Mouse (Mus musculus) R1 (cell line): ENCODE results near the gene Acox2.

Source experiments
- DNase-seq: peaks from one replicate; pipeline ENCODE4 v3.0.0-alpha.2; 2018; ENCODE audit warnings: low read depth, low spot score

Gene Acox2

DNA sequence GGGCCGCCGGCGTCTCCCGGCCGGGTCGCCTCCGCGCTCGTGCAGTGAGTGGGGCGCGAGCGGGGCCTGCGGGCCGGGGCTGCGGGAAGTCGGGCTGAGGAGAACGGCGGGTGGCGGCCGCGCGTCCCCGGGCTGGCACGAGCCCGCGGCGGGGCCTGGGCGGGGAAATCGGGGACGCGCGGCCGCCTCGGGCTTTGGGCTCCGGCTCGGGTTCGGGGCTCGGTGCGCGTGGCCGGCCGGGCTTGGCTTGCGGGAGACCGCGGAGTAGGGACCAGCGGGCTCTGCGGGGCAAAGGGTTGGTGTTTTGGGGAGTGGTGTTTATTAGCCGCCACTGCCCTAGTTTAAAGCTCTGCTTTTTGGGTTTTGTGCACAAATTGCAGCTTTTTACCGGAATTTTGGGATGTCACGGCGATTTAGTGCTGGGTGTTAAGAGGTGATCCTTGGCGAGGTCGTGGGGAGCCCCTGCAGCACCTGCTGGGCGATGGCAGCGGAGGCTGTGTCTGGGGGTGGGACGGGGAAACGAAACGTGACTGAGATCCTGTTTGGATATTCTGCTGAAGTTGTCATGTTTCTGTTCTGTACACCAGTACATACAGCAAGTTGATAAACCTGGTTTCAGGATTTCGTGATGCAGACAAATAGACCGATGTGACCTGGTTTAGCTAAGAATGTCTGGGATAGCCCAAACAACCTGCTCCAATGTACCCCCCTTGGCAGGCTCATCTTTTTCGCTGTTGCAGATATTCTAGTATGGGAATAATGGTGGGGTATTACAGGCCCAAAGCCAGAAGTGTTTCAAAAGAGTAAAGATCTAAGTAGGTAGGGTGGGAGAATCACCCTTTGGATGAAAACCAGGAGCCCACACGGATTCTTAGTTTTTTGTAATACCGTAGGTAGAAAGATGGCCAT lies 44.6 kb downstream of the Acox2 start:
- DNase-seq = peak; percentile 41

DNA sequence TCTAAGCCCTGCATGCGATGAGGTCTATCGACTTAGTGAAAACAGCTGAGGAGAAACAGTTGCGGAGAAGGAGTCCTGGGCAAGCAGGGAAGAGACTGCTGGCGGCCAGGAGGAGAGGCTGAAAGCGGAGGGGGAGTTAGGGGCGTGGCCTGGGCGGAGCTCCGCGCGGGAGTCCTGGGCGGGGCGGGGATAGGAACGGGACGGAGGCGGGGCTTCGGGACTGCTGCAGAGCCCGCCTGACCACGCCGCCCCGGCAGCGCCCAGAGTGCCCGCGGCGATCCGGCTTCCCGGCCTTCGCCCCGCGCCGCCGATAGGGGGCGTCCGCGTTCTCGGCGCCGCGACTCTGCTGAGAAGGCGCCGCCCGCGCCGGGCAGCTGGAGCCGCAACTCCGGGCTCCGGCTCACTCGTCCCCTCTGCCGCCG lies 45.3 kb downstream of the Acox2 start, which contains the start of gene Kctd6:
TSS of gene Kctd6 (plus strand) at position 338 of the 422 bp plus-strand sequence.
- DNase-seq = peak; percentile 94

DNA sequence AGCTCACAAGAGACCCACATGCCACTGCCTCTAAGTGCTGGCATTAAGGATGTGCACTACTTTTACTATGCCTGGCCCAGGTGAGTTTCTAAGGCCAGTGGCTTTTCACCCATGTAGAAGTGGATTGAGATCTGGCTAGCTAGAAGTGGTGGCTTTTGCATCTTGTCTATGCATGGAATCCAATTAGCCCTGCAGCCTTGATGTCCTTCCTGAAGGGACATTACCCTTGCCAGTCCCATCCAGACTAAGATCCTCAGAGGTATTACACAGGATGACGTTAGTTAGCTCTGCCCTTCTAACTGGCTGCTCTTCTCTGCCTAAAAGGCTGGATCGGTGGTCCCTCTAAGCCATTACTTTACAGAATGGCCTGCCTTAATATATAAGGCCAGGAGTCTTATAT lies 46.2 kb downstream of the Acox2 start:
- DNase-seq = no peak

DNA sequence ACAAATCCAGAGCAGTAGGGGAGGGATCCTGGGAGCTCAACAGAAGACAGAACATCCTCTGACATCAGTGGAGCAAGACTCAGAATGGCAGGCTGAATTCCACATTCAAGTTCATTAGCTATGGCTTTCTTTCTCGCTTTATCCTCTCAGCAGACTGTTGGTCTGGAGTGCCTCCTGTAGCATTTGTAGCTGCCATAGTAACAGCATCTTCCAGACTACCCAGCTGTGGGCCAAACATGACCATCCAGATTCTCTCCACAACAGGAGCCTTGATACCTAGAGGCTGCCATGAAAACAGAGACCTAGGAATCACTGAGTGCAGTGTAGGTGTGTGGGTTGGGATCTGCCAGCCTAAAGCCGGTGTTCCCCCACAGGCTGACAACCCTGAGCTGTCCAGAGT lies 49.3 kb downstream of the Acox2 start:
- DNase-seq = no peak

DNA sequence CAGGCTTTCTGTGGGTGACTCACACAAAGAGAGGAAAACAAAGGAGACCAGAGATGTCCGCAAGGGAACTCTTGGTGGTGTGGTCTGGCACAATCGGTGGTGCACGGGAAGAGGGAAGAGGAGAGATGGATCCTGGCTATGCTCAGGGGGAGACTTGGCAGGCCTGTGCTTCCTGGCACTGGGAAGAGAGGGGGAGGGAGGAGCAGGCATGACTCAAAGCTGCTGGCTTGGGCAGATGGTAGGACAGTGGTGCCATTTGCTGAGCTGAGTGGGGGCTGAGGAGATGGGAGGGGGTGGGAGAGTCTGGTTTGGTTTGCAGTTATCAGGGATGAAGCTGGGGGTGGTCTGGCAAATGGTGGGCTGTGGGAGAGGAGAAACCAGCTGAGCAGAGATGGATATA lies 50.3 kb downstream of the Acox2 start:
- no peak for DNase-seq

DNA sequence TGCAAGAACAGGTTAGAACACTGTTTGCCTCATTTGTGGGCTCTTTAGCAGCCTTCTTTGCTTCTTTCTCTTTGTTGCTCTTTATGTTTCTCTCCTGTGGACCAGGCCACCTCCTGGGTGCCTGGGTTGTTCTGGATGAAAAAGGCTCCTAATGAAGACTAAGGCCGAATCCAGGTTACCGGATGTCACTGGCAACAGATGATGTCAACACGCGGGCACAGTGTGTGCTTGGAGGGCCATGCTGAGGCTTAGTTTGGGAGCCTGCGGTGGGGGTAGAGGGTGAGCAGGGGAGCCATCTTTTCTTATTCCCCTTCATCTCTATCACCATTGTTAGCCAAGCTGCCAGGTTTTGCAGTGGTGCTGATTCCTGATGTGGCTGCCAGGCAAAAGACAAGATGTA lies 51.6 kb downstream of the Acox2 start:
- DNase-seq = no peak

DNA sequence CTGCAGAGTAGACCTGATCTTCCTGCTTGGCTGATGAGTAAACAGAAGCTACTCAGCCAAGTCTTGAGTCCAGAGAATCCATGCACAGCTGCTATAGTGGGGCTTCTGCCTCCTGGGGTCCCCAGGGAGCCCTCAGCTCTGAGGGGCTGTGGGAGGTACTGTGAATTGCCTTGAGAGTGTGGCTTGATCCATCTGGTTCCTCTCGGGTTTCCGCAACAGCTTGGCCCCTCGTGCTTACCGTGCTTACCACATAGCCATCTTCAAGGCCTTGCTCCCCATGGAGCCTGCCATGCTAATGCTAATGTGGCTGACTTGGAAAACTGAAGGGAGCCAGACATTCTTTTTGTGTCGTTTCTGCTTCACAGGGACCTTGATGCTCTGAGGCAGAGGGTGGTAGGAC lies 52.0 kb downstream of the Acox2 start:
- DNase-seq = peak; percentile 93

DNA sequence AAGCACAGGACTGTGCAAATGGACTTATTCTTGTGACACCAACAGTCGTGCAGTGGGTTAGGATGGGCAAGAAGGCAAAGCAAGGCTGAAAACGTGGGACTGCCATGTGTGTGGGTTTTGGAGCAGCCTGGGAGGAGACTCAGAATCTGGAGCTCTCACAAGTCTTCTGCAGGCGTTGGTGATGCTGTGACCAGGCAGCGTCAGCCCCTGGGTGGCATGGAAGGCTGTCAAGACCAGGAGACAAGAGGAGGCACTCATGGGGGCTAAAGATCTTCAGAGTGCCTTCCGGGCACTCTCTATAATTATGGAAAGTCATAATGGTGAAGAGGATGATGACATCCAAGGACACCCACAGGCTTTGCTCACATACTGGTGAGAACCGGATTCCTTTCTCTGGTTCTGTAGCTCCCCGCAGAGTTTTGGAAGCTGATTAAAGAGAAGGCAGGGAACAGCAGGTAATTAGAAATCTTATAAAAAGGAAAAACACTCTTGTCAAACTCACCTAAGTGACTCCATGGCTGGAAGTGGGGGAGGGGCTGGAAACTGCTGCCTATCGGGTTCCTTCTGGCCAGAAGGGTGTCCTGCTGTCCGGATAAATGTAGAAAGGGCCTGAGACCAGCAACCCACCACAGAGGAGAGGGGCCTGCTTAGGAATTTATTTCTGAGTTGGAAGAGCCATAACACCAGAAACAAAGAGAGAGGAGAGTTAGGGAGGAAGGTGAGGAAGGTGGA lies 52.8 kb downstream of the Acox2 start:
- peak; percentile 42 for DNase-seq

DNA sequence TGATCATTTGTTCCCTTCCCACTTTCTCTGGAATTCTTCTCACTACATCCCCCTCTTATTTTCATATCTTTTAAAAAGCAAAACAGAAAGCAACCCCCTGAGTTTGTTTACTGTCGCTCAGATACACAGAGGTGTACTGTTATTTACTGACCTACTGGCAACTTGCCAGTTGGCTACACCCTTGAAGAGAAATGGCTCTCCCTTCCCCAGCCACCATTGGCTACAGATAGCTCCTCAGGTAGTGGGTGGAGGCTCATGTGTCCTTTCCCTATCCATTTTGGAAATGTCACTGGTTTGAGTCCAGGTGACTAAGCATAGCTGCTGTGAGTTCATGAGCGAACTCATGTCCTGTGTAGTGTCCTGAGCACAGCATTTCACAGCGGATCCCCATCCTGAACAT lies 57.4 kb downstream of the Acox2 start:
- DNase-seq = no peak

DNA sequence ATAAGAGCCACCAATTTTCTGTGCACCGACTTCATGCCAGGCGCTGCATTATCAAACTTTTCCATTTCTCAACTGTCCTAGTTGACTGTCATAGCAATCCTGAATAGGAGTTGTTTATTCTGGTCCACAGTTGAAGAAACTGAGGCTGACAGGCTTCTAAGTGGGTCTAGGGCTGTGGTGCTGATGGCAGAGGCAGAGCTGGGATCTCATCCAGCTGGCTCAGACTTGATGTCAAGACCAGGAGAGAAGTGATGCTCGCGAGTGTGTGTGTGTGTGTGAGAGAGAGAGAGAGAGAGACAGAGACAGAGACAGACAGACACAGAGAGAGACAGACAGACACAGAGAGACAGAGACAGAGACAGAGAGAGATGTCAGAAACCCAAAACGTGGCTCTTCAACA lies 58.4 kb downstream of the Acox2 start:
- DNase-seq = no peak

DNA sequence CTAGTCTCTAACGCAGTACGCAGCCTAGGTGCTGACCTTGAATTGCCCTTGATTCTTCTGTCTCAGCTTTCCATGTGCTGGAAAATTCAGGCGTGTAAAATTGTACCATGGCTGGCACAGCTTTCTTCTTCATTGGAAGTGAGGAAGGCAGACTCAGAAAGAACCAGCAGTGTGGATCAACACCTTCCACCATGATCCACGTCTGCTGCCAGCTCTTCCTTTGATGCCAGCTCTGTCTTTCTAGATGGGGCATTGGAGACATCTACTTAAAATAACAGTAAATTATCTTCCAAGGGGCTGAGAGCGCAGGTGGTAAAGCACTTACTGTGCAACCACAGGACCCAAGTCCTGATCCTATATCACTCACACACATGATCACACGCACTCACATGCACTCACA lies 66.4 kb downstream of the Acox2 start:
- no peak for DNase-seq

DNA sequence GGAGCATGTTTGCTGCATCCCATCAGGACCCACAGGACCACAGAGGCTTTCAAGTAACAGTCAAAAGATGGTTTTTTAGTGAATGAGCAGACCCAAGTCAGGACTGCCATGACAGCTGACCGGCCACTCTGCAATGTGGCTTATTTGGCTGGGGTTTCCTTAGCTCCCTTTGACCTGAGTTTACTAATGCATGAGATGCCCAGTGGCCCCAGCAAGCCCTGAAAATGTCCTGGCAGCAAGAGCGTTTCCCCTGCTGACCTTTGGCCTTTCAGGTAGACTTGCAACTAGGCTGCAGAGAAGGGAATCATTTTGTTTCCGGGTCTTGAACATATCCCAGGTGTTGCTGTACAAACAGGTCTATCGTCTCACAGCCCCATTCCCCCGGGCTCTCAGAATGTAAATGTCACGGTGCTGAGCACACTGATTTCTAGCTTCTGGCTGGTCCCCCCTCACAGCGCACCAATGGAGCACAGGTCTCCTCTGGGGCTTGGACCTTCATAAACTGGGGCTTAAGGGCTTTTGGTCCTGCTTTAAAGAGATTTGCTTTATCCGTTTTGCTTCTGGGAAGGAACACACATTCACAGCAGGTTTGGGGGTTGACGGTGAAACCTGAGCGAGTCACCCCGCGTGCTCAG lies 67.7 kb downstream of the Acox2 start:
- no peak for DNase-seq

DNA sequence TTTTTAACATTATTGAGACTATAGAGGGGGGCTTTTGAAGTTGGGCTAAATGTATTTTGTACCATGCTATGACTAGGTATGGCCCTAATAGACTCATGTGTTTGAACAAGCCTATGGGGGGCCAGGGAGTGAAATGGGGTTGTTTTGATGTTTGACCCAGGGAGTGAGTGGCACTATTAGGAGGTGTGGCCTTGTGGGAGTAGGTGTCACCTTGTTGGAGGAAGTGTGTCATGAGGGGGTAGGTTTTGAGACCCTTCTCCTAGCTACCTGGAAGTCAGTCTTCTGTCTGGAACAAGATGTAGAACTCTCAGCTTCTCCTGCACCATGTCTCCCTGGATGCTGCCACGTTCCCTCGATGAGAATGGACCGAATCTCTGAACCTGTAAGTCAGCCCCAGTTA lies 68.6 kb downstream of the Acox2 start:
- no peak for DNase-seq

DNA sequence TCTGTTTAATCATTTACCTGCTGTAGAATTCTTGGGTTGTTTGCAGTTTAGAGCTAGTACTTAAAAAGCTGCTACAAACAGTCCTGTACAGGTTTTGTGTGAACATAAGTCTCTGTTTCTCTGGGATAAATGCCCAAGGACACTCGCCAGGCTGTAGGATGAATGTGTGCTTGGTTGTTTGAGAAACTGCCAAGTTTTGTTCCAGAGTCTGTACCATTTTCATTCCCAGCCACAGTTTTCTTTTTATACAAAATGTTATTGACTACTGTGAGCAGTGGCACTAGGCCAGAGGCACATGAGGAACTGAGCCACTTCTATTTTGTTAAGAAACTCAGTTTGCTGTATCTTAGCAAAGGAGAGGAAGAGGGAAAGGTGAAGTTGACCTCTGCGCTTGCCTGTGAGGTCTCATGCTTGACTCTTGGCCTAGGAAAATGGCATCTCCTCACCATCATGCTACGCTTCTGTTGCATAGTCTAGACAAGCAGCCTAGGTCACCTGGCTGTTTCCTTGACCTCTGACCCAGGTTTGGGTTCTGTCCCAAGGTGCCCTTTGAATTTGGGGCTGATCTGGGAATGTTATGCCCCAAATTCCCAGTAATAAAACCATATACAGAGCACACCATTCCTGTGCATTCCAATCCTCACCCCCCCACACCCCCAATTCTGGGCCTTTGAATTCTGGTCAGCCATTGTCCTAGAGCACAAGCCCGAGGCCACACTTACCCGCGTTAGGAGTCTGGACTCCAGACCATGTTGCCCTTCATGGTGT lies 72.7 kb downstream of the Acox2 start:
- no peak for DNase-seq

DNA sequence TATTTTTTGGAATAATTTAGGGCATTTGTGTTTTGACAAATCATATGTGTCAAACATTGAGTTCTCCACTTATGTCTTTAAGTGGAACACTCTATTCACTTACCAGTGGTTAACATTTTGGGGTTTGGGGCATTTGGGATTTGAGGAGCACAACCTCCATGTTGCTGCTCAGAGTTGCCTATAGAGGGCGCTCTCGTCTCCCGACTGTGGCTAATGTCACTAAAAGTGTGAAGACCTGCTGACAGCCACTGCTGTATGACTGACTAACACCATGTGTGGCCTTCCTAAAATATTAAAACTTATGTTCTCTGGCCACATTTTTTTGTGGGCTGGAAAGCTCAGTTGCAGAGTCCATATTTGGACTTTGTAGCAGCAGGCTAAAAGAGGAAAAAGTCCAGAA lies 75.8 kb downstream of the Acox2 start:
- DNase-seq = peak; percentile 56

DNA sequence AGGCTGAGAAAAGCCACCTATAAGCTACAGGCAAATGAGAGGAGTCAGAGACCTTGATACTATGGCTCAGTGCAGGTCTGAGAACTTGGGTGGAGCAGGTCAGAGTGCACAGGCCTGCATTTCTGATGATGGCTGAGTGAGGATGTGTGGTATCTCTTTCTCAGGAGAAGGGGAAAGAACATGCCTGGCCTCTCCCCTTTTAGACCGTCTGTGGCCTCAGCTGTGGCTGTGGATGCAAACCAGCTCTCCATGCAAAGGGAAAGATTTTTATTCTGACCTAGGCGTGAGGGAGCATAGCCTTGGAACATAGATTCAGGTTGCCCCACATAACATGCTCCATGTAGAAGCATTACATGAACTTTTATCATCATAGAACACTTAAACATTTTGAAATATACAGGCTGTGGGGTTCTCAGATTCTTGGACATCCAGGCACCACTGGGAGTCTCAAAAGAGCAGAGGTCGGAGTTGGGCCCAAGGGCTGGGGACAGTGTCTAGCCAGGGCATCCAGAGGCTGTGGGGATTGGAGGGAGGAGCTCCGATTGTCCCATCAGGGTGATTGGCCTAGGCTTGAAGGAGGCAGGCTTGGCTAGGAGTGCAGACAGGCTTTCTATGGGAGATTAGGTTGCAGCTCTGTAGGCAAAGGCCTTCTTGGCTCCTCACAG lies 78.7 kb downstream of the Acox2 start:
- no peak for DNase-seq

DNA sequence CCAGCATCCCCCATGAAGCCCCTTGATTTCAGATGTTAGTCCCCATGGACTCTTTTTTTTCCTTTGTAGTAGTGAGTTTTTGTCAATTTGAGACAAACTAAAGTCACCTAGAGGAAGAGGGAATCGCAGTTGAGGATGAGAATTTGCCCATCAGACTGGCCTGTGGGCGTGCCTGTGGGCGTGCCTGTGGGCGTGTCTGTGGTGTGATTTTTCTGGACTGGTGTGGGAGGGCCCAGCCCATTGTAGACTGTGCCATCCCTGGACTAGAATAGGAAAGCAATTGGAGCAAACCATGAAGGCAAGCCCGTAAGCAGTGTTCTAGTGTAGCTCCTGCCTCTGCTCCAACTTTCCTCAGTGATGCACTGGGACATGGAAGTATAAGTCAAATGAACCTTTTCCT lies 82.9 kb downstream of the Acox2 start:
- DNase-seq = peak; percentile 85
